Mouse (Mus musculus): ENCODE data around the gene Zbtb5. TPM values are rescaled to one million over a fixed set of nuclear protein-coding genes. Genes with fewer than 3 reads are reported as not detected.
"Not testable (repeated sequence)": the region's sequence is repeated elsewhere in the genome, so short reads cannot be mapped to it uniquely, and the experiment has no call there.

The Zbtb5 gene
- polyA plus RNA-seq, 1 experiment from 2014 or later: 41.7 TPM

DNA sequence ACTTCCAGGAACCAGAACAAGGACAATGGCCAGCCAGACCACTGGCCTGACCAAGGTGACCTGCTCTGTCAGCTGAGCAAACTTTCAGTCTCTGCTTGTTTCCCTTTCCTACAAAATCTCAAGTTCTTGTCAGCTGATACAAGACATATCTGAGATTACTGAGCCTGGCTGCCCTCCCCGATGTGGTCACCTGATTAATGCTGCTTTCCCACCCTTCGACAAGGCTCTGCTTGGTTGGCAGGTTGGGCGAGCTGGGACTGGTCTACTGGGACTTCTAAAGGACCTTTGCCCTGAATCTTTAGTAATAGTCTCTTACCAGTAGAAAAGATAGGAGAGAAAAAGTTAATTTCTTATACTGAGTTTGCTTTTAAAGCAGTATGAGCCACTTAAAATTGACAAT is 6.8 kb downstream of the Zbtb5 start:
- Histone ChIP-seq H3K9ac (no peak overlapping the region), H3K27ac (replicated peaks) (no peak overlapping the region), H3K4me2 (no peak overlapping the region), H3K27me3 (no peaks in the 10 kb centered on the region), H3K9me3 (no peaks in the 10 kb centered on the region), H3K4me1 (replicated peaks) (peaks cover 14% of the 10 kb centered on the region), H3K36me3 (no peaks in the 10 kb centered on the region), H3K4me3 (no peak overlapping the region)
- no peak for ATAC-seq (ENCODE audit: low FRiP score, low read depth)
- WGBS: 86% methylated on average over 3 of the region's 3 CpGs

DNA sequence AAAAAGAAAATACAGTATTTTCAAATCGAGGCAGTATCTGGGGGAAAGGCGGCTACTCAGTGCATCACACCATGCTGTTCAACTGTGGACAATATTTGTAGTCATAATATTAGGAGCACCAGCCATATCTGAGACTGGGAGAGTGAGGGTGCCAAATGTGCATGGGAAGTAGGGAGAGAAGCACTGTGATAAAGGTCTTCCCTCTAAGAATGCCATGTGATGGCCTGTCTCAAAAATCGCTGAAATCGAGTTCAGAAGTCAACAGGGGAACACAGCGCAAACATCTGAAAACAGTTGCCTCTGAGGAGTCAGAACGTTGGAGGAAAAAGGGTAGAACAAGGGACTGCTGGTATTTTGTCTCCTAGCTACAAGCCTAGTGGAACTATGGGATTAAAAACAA is 12.2 kb downstream of the Zbtb5 start:
- no peak for ATAC-seq (ENCODE audit: low FRiP score, low read depth)
- 90% methylated on average over 6 of the region's 6 CpGs for whole genome bisulfite sequencing

DNA sequence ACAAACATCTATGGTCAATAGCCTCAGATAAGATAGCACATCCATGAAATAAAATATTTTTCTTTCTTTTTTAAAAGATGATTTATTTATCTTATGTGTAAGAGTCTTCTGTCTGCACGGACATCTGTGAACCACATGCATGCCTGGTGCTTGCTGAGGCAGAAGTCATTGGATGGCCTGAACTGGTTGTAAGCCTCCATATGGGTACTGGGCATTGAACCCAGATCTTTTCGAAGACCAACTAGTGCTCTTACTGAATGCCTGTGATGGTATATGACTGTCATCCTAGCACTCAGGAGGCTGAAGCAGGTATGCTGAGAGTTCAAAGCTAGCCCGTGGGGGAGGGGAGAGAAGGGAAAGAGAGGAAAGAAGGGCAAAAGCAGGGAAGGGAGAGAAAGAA is 14.1 kb downstream of the Zbtb5 start:
- no peaks in the 10 kb centered on the region for H3K9me3 ChIP-seq
- no peak overlapping the region for H3K4me3 ChIP-seq
- peaks cover 10% of the 10 kb centered on the region; the same call in 1 of the 2 replicates for H3K36me3 ChIP-seq
- H3K9ac ChIP-seq: no peak overlapping the region
- no peaks in the 10 kb centered on the region for H3K27me3 ChIP-seq
- no peak overlapping the region for H3K4me2 ChIP-seq
- no peak for ATAC-seq (ENCODE audit: low FRiP score, low read depth)
- 72% methylated on average over 3 of the region's 3 CpGs for WGBS
- H3K4me1 ChIP-seq (replicated peaks): peaks cover 13% of the 10 kb centered on the region
- no peak overlapping the region for H3K27ac ChIP-seq (replicated peaks)

More for the DNA sequence above, 12.2 kb downstream of the Zbtb5 start:
- Histone ChIP-seq H3K36me3 (no peaks in the 10 kb centered on the region), H3K4me3 (no peak overlapping the region), H3K4me2 (no peak overlapping the region), H3K4me1 (replicated peaks) (peaks cover 13% of the 10 kb centered on the region), H3K9ac (no peak overlapping the region), H3K27ac (replicated peaks) (no peak overlapping the region), H3K9me3 (no peaks in the 10 kb centered on the region), H3K27me3 (no peaks in the 10 kb centered on the region)

DNA sequence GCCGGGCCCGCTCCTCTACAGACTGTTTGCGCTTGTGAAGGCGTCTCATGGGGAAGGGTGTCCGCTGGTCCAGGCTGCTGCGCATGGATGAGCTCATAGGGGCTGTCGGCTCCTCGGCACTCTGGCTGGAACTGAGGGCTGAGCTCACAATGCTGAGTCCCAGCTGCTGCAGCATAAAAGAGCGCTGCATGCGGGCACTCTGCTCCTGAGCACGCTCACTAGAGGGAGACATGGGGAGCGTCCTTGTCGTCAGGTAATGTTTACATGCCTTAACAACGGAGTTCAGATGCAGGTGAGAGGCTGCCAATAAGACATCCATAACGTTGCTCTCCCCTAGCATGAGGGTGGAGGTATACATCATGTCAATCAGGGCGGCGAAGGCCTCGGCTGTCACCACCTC is 17.4 kb downstream of the Zbtb5 start:
- WGBS: 80% methylated on average over 18 of the region's 18 CpGs
- H3K4me2 ChIP-seq: no peak overlapping the region
- ATAC-seq (ENCODE audit: low FRiP score, low read depth): no peak; the same call in 1 of the 2 replicates
- no peaks in the 10 kb centered on the region for H3K9me3 ChIP-seq
- peaks cover 17% of the 10 kb centered on the region; the same call in 1 of the 2 replicates for H3K36me3 ChIP-seq
- H3K27me3 ChIP-seq: no peaks in the 10 kb centered on the region
- no peak overlapping the region for H3K4me3 ChIP-seq
- peaks cover 13% of the 10 kb centered on the region for H3K4me1 ChIP-seq (replicated peaks)
- H3K9ac ChIP-seq: no peak overlapping the region
- no peak overlapping the region for H3K27ac ChIP-seq (replicated peaks)

DNA sequence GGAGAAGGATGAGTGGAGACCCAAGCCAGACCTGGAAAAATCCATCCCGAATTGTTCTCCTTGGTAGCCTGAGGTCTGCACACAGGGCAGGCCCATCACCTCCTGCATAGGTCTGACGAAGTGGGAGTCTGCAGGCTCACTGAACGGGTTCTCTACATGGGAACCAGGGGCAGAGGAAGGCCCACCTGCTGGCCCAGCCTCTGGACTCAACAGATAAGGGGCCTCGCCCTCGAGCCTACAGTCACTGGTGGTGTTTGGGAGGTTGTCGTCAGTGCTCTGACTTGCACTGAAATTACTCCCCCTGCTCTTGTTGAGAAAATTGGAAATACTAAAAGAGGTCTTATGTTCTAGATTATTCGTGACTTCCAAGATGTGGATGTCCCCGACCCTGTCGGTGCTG is 18.4 kb downstream of the Zbtb5 start:
- no peak for ATAC-seq (ENCODE audit: low FRiP score, low read depth)
- no peaks in the 10 kb centered on the region for H3K9me3 ChIP-seq
- peaks cover 7% of the 10 kb centered on the region for H3K4me1 ChIP-seq (replicated peaks)
- H3K27ac ChIP-seq (replicated peaks): no peak overlapping the region
- no peak overlapping the region for H3K9ac ChIP-seq
- H3K36me3 ChIP-seq: peaks cover 17% of the 10 kb centered on the region; the same call in 1 of the 2 replicates
- no peaks in the 10 kb centered on the region for H3K27me3 ChIP-seq
- H3K4me3 ChIP-seq: no peak overlapping the region
- WGBS: 91% methylated on average over 9 of the region's 9 CpGs
- H3K4me2 ChIP-seq: no peak overlapping the region

DNA sequence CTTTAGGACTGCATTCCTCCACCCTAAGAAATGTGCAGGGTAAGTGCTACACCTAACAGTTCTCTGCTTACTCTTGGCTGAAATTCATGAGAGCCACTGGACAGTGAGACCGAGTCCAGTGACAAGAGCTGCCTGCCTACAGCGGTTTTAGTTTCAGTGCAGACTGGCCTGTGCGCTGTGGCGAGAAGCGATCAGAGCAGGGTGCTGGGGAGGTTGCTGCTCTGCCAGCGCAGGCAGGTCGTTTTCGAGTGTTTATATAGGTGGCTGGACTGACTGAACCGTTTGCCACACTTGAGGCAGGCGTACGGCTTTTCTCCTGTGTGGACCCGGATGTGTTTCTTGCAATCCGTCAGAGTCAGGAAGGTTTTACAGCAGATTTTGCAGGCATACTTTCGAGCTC is 19.0 kb downstream of the Zbtb5 start:
- not testable (repeated sequence) for H3K4me3 ChIP-seq; H3K9ac ChIP-seq; ATAC-seq (ENCODE audit: low FRiP score, low read depth); H3K4me2 ChIP-seq; H3K27ac ChIP-seq (replicated peaks); H3K4me1 ChIP-seq (replicated peaks); H3K27me3 ChIP-seq; H3K9me3 ChIP-seq
- peaks cover 17% of the 10 kb centered on the region; the same call in 1 of the 2 replicates for H3K36me3 ChIP-seq
- 95% methylated on average over 14 of the region's 14 CpGs for WGBS

DNA sequence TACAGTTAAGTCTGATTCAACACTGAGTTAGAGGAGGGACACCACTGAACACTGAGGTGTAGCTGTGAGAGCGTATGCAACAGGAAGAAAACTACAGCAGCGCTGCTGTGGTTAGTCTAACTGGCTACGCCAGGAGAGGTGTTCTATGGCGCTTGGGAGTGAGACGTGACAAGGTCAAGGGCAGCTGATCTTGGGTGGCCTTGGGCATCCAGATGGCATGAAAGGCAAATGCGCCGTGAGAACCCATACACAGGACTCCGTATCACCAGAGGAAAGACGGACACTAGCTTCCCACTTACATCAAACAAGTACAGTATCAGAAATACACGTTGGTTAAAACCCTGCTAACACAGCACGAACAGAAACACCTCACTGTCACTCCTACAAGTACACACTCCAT is 19.9 kb downstream of the Zbtb5 start:
- WGBS: 93% methylated on average over 11 of the region's 11 CpGs
- not testable (repeated sequence) for H3K27ac ChIP-seq (replicated peaks); H3K9me3 ChIP-seq; H3K9ac ChIP-seq; H3K27me3 ChIP-seq; H3K4me2 ChIP-seq; ATAC-seq (ENCODE audit: low FRiP score, low read depth); H3K4me3 ChIP-seq; H3K4me1 ChIP-seq (replicated peaks)
- H3K36me3 ChIP-seq: peaks cover 17% of the 10 kb centered on the region; the same call in 1 of the 2 replicates

DNA sequence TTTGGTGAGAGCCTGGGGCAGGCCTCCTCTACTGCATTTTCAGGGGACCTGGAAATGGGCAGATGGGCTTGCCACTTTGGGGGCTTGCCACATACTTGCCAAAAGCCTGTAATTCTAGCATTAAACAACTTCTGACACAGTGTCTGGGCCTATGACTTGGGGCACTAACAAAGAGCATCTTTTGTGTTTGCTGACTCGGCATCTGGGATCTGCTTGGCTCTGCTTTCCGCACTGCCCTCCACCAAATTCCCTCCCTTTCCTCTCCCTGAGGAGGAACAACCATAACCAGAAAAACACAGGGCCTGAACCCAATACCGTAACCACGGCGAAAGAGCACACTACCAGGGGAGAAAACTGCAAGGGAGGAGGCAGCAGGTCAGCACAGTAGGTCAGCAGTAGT is 21.7 kb downstream of the Zbtb5 start:
- WGBS: 93% methylated on average over 5 of the region's 5 CpGs
- no peak for ATAC-seq (ENCODE audit: low FRiP score, low read depth)
- H3K36me3 ChIP-seq: peaks cover 17% of the 10 kb centered on the region; the same call in 1 of the 2 replicates
- H3K4me2 ChIP-seq: no peak overlapping the region
- no peak overlapping the region for H3K4me3 ChIP-seq
- H3K9ac ChIP-seq: no peak overlapping the region
- H3K27ac ChIP-seq (replicated peaks): no peak overlapping the region
- H3K9me3 ChIP-seq: no peaks in the 10 kb centered on the region
- H3K27me3 ChIP-seq: no peaks in the 10 kb centered on the region
- H3K4me1 ChIP-seq (replicated peaks): no peaks in the 10 kb centered on the region

DNA sequence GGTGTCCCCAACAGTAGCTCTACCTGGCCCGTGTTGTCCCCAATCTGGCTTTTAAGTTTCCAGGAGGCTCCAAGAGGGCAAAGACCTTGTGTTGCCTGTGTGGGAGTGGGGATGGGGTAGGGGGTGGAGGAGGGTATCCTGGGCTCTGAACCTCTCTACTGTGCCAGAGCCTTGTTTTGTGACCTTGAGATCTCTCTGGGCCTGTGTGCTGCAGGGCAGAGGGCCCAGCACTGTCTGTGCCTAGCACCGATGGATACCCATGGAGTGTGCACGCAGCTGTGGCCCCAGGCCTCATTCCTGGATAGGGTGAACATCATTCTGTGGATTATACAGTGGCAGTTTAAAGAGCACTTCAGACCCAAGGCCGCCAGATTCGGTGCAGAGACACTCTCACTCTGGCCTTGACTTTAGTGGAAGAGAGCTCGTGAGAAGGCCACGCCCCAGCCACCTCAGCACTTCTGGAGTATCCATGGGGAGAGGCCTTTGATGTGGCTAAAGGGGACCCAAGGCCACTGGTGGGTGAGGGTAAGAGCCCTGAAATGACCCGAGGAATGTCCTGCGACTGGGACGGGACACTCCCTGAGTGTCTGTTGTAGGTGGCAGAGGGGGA is 29.0 kb downstream of the Zbtb5 start:
- 91% methylated on average over 10 of the region's 10 CpGs for WGBS
- Histone ChIP-seq H3K9me3 (no peaks in the 10 kb centered on the region), H3K36me3 (no peaks in the 10 kb centered on the region), H3K27ac (replicated peaks) (no peak overlapping the region), H3K4me2 (no peak overlapping the region), H3K4me3 (no peak overlapping the region), H3K4me1 (replicated peaks) (peaks cover 19% of the 10 kb centered on the region), H3K27me3 (no peaks in the 10 kb centered on the region), H3K9ac (no peak overlapping the region)
- no peak for ATAC-seq (ENCODE audit: low FRiP score, low read depth)

DNA sequence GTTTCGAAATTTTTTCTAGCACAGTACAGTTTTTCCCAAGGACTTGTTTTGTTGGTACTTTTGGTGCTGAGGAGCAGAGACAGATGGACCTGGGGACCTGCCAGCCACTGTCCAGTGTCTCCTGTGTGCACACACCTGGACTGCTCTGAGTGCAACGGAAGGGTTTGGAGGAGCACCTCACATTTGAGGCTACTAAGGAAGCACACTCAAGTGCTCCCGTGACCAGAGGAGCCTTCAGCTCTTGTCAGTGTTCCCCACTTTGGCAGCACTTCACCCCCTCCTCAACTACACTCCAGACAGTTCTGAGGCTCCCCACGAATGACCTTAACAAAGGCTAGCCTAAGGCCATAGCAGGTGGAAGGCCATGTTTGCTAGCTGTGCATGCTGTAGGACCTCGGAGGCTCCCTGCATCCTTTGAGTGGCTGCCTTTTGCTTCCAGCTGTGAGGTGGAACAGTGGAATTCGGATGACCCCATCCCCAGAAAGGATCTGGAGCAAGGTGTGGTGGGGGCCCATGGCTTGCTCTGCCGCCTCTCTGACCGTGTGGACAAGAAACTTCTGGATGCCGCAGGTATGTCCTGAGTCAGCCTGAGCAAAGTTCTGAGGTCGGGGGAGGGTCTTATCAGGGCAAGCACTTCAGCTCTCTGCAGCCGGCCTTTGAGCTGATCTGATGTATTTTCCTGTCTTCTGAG is 29.6 kb downstream of the Zbtb5 start:
- Histone ChIP-seq H3K27ac (replicated peaks) (no peak overlapping the region), H3K4me3 (no peak overlapping the region), H3K4me1 (replicated peaks) (peaks cover 19% of the 10 kb centered on the region), H3K9ac (0 out of 2 replicates have a peak overlapping the region, but pooled peaks have one; percentile 49), H3K4me2 (no peak overlapping the region), H3K9me3 (no peaks in the 10 kb centered on the region), H3K27me3 (no peaks in the 10 kb centered on the region), H3K36me3 (no peaks in the 10 kb centered on the region)
- 79% methylated on average over 11 of the region's 11 CpGs for WGBS
- ATAC-seq (ENCODE audit: low FRiP score, low read depth): no peak

DNA sequence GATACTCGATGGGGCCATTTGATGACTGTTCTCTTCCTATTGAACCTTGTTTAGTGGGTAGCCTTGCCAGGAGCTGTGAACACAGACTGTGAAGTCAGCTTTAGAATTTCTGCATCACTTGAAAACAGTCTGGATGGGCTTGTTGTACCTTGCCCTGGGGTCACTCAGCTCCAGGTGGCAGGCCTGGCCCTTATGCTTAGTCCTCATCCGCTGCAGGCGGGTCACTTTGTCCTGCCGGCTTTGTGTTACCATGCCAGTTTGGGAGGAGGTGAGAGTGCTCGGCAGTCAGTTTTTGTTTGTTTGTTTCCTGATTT is 30.3 kb downstream of the Zbtb5 start:
- peak overlapping the region; percentile 71 for H3K4me2 ChIP-seq
- peaks cover 19% of the 10 kb centered on the region for H3K4me1 ChIP-seq (replicated peaks)
- peak overlapping the region; percentile 49; the same call in 1 of the 2 replicates for H3K9ac ChIP-seq
- H3K36me3 ChIP-seq: no peaks in the 10 kb centered on the region
- H3K27ac ChIP-seq (replicated peaks): no peak overlapping the region
- 21% methylated on average over 5 of the region's 5 CpGs for WGBS
- no peak for ATAC-seq (ENCODE audit: low FRiP score, low read depth)
- H3K4me3 ChIP-seq: peak overlapping the region; percentile 48
- no peaks in the 10 kb centered on the region for H3K9me3 ChIP-seq
- no peaks in the 10 kb centered on the region for H3K27me3 ChIP-seq

DNA sequence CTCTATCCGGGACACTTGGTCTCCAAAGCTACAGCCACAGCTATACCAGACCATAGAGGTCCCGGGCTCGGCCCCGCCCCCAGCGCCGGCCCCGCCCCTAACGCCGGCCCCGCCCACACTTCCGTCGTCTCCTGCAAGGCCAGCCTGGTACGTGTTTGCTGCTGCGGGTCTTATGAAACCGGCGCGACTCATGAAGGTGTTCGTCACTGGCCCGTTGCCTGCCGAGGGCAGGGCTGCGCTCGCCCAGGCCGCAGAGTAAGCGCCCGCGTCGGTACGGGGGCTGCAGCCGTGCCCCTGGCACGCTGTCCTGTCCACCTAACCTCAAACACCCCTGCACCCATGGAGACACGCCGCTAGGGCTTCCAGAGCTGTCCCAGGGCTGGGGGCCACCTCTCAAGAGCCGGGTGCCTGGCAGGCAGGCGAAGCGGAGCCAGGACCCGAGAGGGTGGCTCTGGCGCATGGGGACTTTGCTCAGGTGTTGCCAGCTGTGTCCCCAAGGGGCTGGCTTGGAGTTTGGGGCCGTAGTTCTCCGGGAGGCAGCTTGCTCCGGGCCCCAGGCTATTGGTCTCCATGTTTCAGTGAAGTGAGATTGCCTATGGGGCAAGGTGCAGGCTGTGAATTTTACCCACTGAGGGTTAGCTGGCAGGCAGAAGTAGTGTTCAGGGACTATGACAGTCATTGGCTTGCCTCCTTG is 30.8 kb downstream of the Zbtb5 start, which contains the start of gene Grhpr:
Gene Grhpr, plus strand, starts transcription at position 116 of the 694 bp plus-strand sequence.
- H3K4me1 ChIP-seq (replicated peaks): peaks cover 19% of the 10 kb centered on the region
- H3K9me3 ChIP-seq: no peaks in the 10 kb centered on the region
- H3K4me2 ChIP-seq: peak within 1 kb of the TSS; percentile 71
- peak within 1 kb of the TSS; percentile 49 for H3K9ac ChIP-seq
- H3K27me3 ChIP-seq: no peaks in the 10 kb centered on the region
- no peaks in the 10 kb centered on the region for H3K36me3 ChIP-seq
- peak; percentile 90 for ATAC-seq (ENCODE audit: low FRiP score, low read depth)
- under 1% methylated on average over 40 of the region's 40 CpGs for WGBS
- H3K4me3 ChIP-seq: peak within 1 kb of the TSS; percentile 48
- peak within 1 kb of the TSS; percentile 20 for H3K27ac ChIP-seq (replicated peaks)

Measured in hindbrain, embryonic 15.5 days (tissue).